Mouse (Mus musculus) lung, postnatal 0 days (tissue): ENCODE data around the gene Sorcs1. TPM values are rescaled to one million over a fixed set of nuclear protein-coding genes. Genes with fewer than 3 reads are reported as not detected.

Experiments used
- ATAC-seq: fragments of 200-750 bp; cut with Nextera tagmentation; 2 replicates; pipeline ENCODE4 v1.8.0; 2017; ENCODE audit warnings: moderate library complexity
- DNase-seq: peaks from one replicate; pipeline ENCODE4 v3.0.0-alpha.2; 2016; ENCODE audit warnings: low spot score
- H3K27ac ChIP-seq: fragments of 300-500 bp; sonication (generic); 2 replicates; pipeline ENCODE4 v1.5.1; 2014; ENCODE audit warnings: antibody characterized with exemption, mild to moderate bottlenecking, low read length, mixed read lengths
- H3K27me3 ChIP-seq: fragments of 300-500 bp; sonication (generic); replicated peaks from 2 replicates; pipeline ENCODE4 v1.6.1; 2014; ENCODE audit warnings: low read length, mixed read lengths; ENCODE audit not compliant: insufficient read depth
- H3K36me3 ChIP-seq: fragments of 300-500 bp; sonication (generic); 2 replicates; pipeline ENCODE4 v1.6.1; 2014; ENCODE audit warnings: low read length, mixed read lengths; ENCODE audit not compliant: insufficient read depth
- H3K4me1 ChIP-seq: fragments of 300-500 bp; sonication (generic); 2 replicates; pipeline ENCODE4 v1.6.1; 2014; ENCODE audit warnings: antibody characterized with exemption, low read depth, low read length, mixed read lengths; ENCODE audit not compliant: insufficient read depth
- H3K4me2 ChIP-seq: fragments of 300-500 bp; sonication (generic); replicated peaks from 2 replicates; pipeline ENCODE4 v1.6.1; 2014; ENCODE audit warnings: low read depth, mild to moderate bottlenecking, low read length, moderate library complexity, mixed read lengths
- H3K4me3 ChIP-seq: fragments of 300-500 bp; sonication (generic); 2 replicates; pipeline ENCODE4 v1.5.1; 2014; ENCODE audit warnings: low read depth, low read length
- H3K9ac ChIP-seq: fragments of 300-500 bp; sonication (generic); replicated peaks from 2 replicates; pipeline ENCODE4 v1.6.1; 2014; ENCODE audit warnings: low read depth, mild to moderate bottlenecking
- H3K9me3 ChIP-seq: fragments of 300-500 bp; sonication (generic); 2 replicates; pipeline ENCODE4 v1.6.1; 2016; ENCODE audit warnings: low read length, mixed read lengths
- CTCF ChIP-seq: IDR thresholded peaks from 2 replicates; pipeline ENCODE4 v1.5.1; 2016; ENCODE audit warnings: antibody characterized with exemption, mild to moderate bottlenecking
- EP300 ChIP-seq: IDR thresholded peaks from 2 replicates; pipeline ENCODE4 v1.6.1; 2016; ENCODE audit warnings: antibody characterized with exemption, mild to moderate bottlenecking, control low read depth
- WGBS: fragments of 180-500 bp; shearing (Covaris S2); extraction: QIAGEN DNeasy Blood & Tissue Kit; methylation state at CpG from one replicate; pipeline ENCODE4 v1.1.7; 2014; 5-methylcytosine and 5-hydroxymethylcytosine counted together
- polyA plus RNA-seq: library from polyadenylated mRNA; unstranded; fragments of >200 nt; fragmentation: Nextera tagmentation; extraction: Ambion mirVana; gene quantifications from 2 replicates; pipeline ENCODE4 v1.2.1, GENCODE M21; 2015

The Sorcs1 gene
- polyA plus RNA-seq, result 0.73 and 0.92 TPM in 2 replicates

- Histone ChIP-seq H3K27me3 (peaks cover 24% of the 10 kb centered on the region), H3K4me2 (peak within 1 kb of the TSS; percentile 76), H3K36me3 (no peaks in the 10 kb centered on the region), H3K27ac (no peak within 1 kb of the TSS), H3K9me3 (no peaks in the 10 kb centered on the region), H3K4me1 (no peaks in the 10 kb centered on the region), H3K4me3 (peak within 1 kb of the TSS; percentile 41), H3K9ac (no peak within 1 kb of the TSS)
- peak; percentile 37 for DNase-seq
- peak; percentile 92 for ATAC-seq
- WGBS, result under 1% methylated on average over 46 of the region's 102 CpGs
- TF ChIP-seq EP300, result no peak
- TF ChIP-seq CTCF, result no peak
Measured at GRCm38 (mm10) chr19:50677903-50678896, at the start of gene Sorcs1. TSS of gene Sorcs1 (minus strand) at chr19:50678646.

- no peak for TF ChIP-seq CTCF
- no peak for TF ChIP-seq EP300
- Histone ChIP-seq H3K27me3 (peaks cover 8% of the 10 kb centered on the region), H3K4me2 (no peak overlapping the region), H3K9me3 (no peaks in the 10 kb centered on the region), H3K36me3 (no peaks in the 10 kb centered on the region), H3K4me3 (no peak overlapping the region), H3K9ac (no peak overlapping the region), H3K4me1 (no peaks in the 10 kb centered on the region), H3K27ac (no peak overlapping the region)
- ATAC-seq (no peak), DNase-seq (no peak)
- WGBS, result 25% methylated on average over 2 of the region's 2 CpGs
Measured at GRCm38 (mm10) chr19:50683277-50683676, 4.8 kb upstream of the Sorcs1 start.

- peak overlapping the region; percentile 41 for H3K4me3 ChIP-seq
- H3K36me3 ChIP-seq, result no peaks in the 10 kb centered on the region
- ATAC-seq, result no peak
- H3K27ac ChIP-seq, result no peak overlapping the region
- no peak for TF ChIP-seq EP300
- peak; percentile 18 for DNase-seq
- H3K4me1 ChIP-seq, result no peaks in the 10 kb centered on the region
- peaks cover 24% of the 10 kb centered on the region for H3K27me3 ChIP-seq
- WGBS, result 0% methylated on average over 2 of the region's 2 CpGs
- H3K9me3 ChIP-seq, result no peaks in the 10 kb centered on the region
- H3K9ac ChIP-seq, result no peak overlapping the region
- H3K4me2 ChIP-seq, result peak overlapping the region; percentile 76
Measured at GRCm38 (mm10) chr19:50678946-50679345, 500 bp upstream of the Sorcs1 start.

- 34% methylated on average over 19 of the region's 19 CpGs for WGBS
- no peak for TF ChIP-seq EP300
- TF ChIP-seq CTCF, result no peak
- no peak overlapping the region for H3K4me2 ChIP-seq
- H3K9ac ChIP-seq, result no peak overlapping the region
- no peaks in the 10 kb centered on the region for H3K4me1 ChIP-seq
- no peak overlapping the region for H3K27ac ChIP-seq
- H3K4me3 ChIP-seq, result no peak overlapping the region
- peaks cover 24% of the 10 kb centered on the region for H3K27me3 ChIP-seq
- no peaks in the 10 kb centered on the region for H3K36me3 ChIP-seq
- DNase-seq (no peak), ATAC-seq (no peak)
- H3K9me3 ChIP-seq, result no peaks in the 10 kb centered on the region
Measured at GRCm38 (mm10) chr19:50676578-50677524, 1.6 kb downstream of the Sorcs1 start.

- Histone ChIP-seq H3K36me3 (no peaks in the 10 kb centered on the region), H3K9ac (no peak overlapping the region), H3K4me2 (no peak overlapping the region), H3K9me3 (no peaks in the 10 kb centered on the region), H3K27ac (no peak overlapping the region), H3K27me3 (peaks cover 24% of the 10 kb centered on the region), H3K4me3 (no peak overlapping the region), H3K4me1 (no peaks in the 10 kb centered on the region)
- ATAC-seq, result no peak
- DNase-seq, result no peak
- WGBS, result 62% methylated on average over 5 of the region's 5 CpGs
- TF ChIP-seq CTCF (no peak), EP300 (no peak)
Measured at GRCm38 (mm10) chr19:50674921-50675320, 3.5 kb downstream of the Sorcs1 start.

- WGBS, result 83% methylated on average over 8 of the region's 8 CpGs
- H3K27ac ChIP-seq, result no peak overlapping the region
- H3K4me1 ChIP-seq, result no peaks in the 10 kb centered on the region
- no peak overlapping the region for H3K4me3 ChIP-seq
- H3K4me2 ChIP-seq, result no peak overlapping the region
- DNase-seq (no peak), ATAC-seq (no peak)
- no peaks in the 10 kb centered on the region for H3K9me3 ChIP-seq
- TF ChIP-seq CTCF (no peak), EP300 (no peak)
- H3K27me3 ChIP-seq, result no peaks in the 10 kb centered on the region
- no peak overlapping the region for H3K9ac ChIP-seq
- no peaks in the 10 kb centered on the region for H3K36me3 ChIP-seq
Measured at GRCm38 (mm10) chr19:50667516-50667915, 10.9 kb downstream of the Sorcs1 start.
